Mouse (Mus musculus): ENCODE data around the gene Zbtb16. TPM values are rescaled to one million over a fixed set of nuclear protein-coding genes. Genes with fewer than 3 reads are reported as not detected.

The Zbtb16 gene
- polyA plus RNA-seq, 1 experiment from 2014 or later = 2.3 TPM

DNA sequence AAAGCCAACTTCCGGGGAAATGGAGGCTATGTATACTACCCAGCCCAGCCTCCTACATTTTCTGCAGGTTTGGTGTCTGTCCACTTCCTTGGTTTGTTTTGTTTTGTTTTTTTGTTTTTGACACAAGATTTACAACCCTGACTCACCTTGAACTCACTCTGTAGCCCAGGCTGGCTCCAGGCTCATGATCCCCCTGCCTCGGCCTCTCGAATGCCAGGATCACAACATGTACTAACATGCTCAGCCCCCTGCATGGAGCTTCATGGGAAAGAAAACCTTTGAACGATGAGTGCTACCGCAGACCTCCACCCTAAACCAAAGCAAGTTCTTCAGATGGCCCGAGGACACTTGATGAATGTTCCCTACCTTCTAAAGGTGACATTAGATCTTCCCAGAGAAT, 86.4 kb downstream of the Zbtb16 start:
- no peak overlapping the region for H3K9ac ChIP-seq (ENCODE audit: low read length)
- H3K4me2 ChIP-seq (ENCODE audit: low read length) = no peak overlapping the region
- no peaks in the 10 kb centered on the region for H3K9me3 ChIP-seq (replicated peaks; ENCODE audit: control insufficient read depth, low read length)
- no peak overlapping the region for H3K4me3 ChIP-seq (ENCODE audit: low read depth, low read length)
- no peaks in the 10 kb centered on the region for H3K27me3 ChIP-seq (replicated peaks; ENCODE audit: control insufficient read depth, insufficient read depth, low read length)
- ATAC-seq (no peak), DNase-seq (ENCODE audit: low spot score) (no peak)
- 96% methylated on average over 6 of the region's 6 CpGs for WGBS
- no peaks in the 10 kb centered on the region for H3K36me3 ChIP-seq (ENCODE audit: control insufficient read depth, insufficient read depth, low read length)
- no peak overlapping the region for H3K27ac ChIP-seq (ENCODE audit: low read depth, low read length)
- H3K4me1 ChIP-seq (ENCODE audit: control insufficient read depth, insufficient read depth, low read length) = no peaks in the 10 kb centered on the region

DNA sequence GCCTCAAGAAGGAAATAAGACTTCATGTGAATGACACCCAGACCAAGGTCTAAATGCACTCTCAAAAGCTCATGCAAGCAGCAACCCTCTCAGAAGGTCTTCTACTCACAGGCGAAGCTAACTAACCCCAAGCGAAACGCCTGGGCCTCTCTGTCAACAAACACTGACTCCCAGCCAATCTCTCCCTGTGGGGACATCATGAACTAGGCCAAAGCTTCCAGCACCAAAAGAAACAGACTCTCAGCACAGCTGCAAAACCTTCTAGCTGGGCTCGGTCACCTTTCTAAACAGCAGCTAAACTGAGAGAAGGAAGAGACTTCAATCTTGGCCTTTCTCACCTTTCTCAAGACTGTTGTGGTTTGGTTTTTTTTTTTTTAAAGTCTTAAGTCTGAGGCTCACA, 86.9 kb downstream of the Zbtb16 start:
- Histone ChIP-seq H3K4me1 (ENCODE audit: control insufficient read depth, insufficient read depth, low read length) (no peaks in the 10 kb centered on the region), H3K27me3 (replicated peaks; ENCODE audit: control insufficient read depth, insufficient read depth, low read length) (no peaks in the 10 kb centered on the region), H3K36me3 (ENCODE audit: control insufficient read depth, insufficient read depth, low read length) (no peaks in the 10 kb centered on the region), H3K4me3 (ENCODE audit: low read depth, low read length) (no peak overlapping the region), H3K27ac (ENCODE audit: low read depth, low read length) (no peak overlapping the region), H3K9ac (ENCODE audit: low read length) (no peak overlapping the region), H3K4me2 (ENCODE audit: low read length) (no peak overlapping the region), H3K9me3 (replicated peaks; ENCODE audit: control insufficient read depth, low read length) (no peaks in the 10 kb centered on the region)
- WGBS = 92% methylated on average over 4 of the region's 4 CpGs
- ATAC-seq = no peak
- DNase-seq (ENCODE audit: low spot score) = no peak

DNA sequence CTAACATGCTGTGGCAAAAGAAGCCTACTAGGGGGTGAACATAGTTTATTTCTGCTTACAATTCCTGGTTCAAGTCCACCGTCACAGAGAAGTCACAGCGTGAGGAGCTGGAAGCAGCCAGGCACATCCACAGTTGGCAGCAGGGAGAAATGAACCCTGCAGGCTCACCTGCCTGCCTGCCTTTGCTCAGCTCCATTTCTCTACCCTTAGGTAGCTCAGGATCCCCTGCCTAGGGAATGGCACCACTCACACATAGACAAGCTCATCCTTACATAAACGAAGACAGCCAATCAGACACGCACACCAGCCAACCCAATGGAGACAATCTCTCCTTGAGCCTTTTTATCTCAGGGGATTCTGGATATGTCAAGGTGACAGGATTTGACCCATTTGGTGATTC, 87.3 kb downstream of the Zbtb16 start:
- DNase-seq (ENCODE audit: low spot score) (no peak), ATAC-seq (no peak)
- no peak overlapping the region for H3K4me3 ChIP-seq (ENCODE audit: low read depth, low read length)
- H3K4me1 ChIP-seq (ENCODE audit: control insufficient read depth, insufficient read depth, low read length) = no peaks in the 10 kb centered on the region
- no peak overlapping the region for H3K9ac ChIP-seq (ENCODE audit: low read length)
- no peaks in the 10 kb centered on the region for H3K9me3 ChIP-seq (replicated peaks; ENCODE audit: control insufficient read depth, low read length)
- H3K27me3 ChIP-seq (replicated peaks; ENCODE audit: control insufficient read depth, insufficient read depth, low read length) = no peaks in the 10 kb centered on the region
- H3K27ac ChIP-seq (ENCODE audit: low read depth, low read length) = no peak overlapping the region
- 95% methylated on average over 4 of the region's 4 CpGs for WGBS
- no peak overlapping the region for H3K4me2 ChIP-seq (ENCODE audit: low read length)
- no peaks in the 10 kb centered on the region for H3K36me3 ChIP-seq (ENCODE audit: control insufficient read depth, insufficient read depth, low read length)

DNA sequence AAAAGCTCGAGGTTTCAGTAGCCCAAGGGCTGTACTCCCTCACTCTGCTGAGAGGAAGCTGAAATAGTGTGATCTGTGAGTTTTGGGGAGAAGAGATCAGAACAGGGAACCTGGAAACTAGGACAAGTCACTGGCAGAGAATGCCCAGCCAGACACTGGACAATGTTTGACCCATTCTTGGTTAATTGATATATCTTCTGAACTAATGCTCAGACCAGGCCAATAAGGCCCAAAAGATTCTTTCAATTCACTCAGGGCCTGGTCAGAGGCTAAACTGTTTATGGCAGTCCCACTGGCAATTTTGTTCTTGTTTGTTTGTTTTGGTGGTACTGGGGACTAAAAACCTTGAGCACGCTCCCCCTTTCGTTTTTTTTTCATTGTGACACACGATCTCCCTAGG, 87.8 kb downstream of the Zbtb16 start:
- no peaks in the 10 kb centered on the region for H3K36me3 ChIP-seq (ENCODE audit: control insufficient read depth, insufficient read depth, low read length)
- H3K9ac ChIP-seq (ENCODE audit: low read length) = no peak overlapping the region
- H3K4me3 ChIP-seq (ENCODE audit: low read depth, low read length) = no peak overlapping the region
- no peaks in the 10 kb centered on the region for H3K4me1 ChIP-seq (ENCODE audit: control insufficient read depth, insufficient read depth, low read length)
- no peak overlapping the region for H3K4me2 ChIP-seq (ENCODE audit: low read length)
- no peak for DNase-seq (ENCODE audit: low spot score)
- no peak overlapping the region for H3K27ac ChIP-seq (ENCODE audit: low read depth, low read length)
- H3K27me3 ChIP-seq (replicated peaks; ENCODE audit: control insufficient read depth, insufficient read depth, low read length) = no peaks in the 10 kb centered on the region
- no peak for ATAC-seq
- H3K9me3 ChIP-seq (replicated peaks; ENCODE audit: control insufficient read depth, low read length) = no peaks in the 10 kb centered on the region
- WGBS = 84% methylated on average over 4 of the region's 4 CpGs

DNA sequence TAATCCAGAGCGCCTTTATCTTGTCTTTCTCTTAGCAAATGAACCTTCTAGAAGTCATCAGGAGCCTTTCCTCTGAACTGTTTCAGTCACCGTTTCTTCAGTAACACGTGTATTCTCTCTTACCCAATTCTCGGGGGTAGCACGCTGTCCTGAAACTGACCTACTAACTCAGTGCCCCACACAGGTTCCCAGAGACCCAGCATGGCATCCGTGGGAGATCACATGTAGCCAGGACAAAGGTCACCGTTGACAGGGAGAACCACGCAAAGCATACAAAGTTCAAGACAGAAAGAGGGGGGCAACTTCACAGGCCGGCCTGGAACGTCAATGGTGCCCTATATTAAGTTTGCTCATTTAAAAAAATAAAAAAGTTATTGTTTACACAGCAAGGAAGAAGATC, 89.5 kb downstream of the Zbtb16 start:
- H3K4me3 ChIP-seq (ENCODE audit: low read depth, low read length) = no peak overlapping the region
- H3K4me2 ChIP-seq (ENCODE audit: low read length) = no peak overlapping the region
- H3K9ac ChIP-seq (ENCODE audit: low read length) = no peak overlapping the region
- no peaks in the 10 kb centered on the region for H3K4me1 ChIP-seq (ENCODE audit: control insufficient read depth, insufficient read depth, low read length)
- DNase-seq (ENCODE audit: low spot score) (no peak), ATAC-seq (no peak)
- no peaks in the 10 kb centered on the region for H3K27me3 ChIP-seq (replicated peaks; ENCODE audit: control insufficient read depth, insufficient read depth, low read length)
- no peak overlapping the region for H3K27ac ChIP-seq (ENCODE audit: low read depth, low read length)
- WGBS = 93% methylated on average over 10 of the region's 10 CpGs
- H3K9me3 ChIP-seq (replicated peaks; ENCODE audit: control insufficient read depth, low read length) = no peaks in the 10 kb centered on the region
- H3K36me3 ChIP-seq (ENCODE audit: control insufficient read depth, insufficient read depth, low read length) = no peaks in the 10 kb centered on the region

DNA sequence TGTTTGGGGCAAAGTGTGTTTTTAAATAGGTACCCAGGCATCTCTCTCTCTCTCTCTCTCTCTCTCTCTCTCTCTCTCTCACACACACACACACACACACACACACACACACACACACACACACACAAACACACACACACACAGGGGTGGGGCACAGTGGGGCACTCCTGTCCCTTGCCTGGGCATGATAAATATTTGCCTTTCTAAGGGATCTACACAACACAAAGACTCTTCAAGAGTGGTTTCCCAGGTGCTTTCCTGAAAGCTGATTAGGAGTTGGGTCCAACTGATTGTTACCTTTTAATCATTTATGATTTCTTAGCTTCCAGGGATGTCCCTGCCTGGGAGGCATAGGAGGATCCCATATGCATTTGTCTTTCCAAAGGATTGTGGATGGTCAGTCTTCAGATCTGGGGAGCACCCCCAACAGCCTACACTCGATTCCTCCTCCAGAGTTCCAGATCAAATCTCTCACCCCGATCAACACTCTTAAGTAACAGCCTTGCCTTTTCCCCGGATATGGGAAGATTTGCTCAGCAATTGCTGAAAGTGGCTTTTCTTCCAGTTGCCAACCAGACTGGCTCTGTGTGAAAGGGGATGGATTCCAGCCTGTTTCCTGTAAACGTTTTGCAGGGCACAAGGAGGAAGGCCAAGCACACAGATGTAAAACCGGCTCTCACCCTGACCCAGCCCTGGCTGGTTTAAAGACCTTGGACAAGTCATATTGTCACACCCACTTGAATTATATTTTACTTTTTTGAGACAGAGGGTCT, 90.5 kb downstream of the Zbtb16 start:
- H3K4me1 ChIP-seq (ENCODE audit: control insufficient read depth, insufficient read depth, low read length) = peaks cover 5% of the 10 kb centered on the region
- no peaks in the 10 kb centered on the region for H3K36me3 ChIP-seq (ENCODE audit: control insufficient read depth, insufficient read depth, low read length)
- no peak overlapping the region for H3K9ac ChIP-seq (ENCODE audit: low read length)
- H3K27ac ChIP-seq (ENCODE audit: low read depth, low read length) = no peak overlapping the region
- H3K9me3 ChIP-seq (replicated peaks; ENCODE audit: control insufficient read depth, low read length) = no peaks in the 10 kb centered on the region
- DNase-seq (ENCODE audit: low spot score) (no peak), ATAC-seq (no peak)
- 80% methylated on average over 5 of the region's 5 CpGs for WGBS
- no peak overlapping the region for H3K4me2 ChIP-seq (ENCODE audit: low read length)
- no peak overlapping the region for H3K4me3 ChIP-seq (ENCODE audit: low read depth, low read length)
- H3K27me3 ChIP-seq (replicated peaks; ENCODE audit: control insufficient read depth, insufficient read depth, low read length) = no peaks in the 10 kb centered on the region

DNA sequence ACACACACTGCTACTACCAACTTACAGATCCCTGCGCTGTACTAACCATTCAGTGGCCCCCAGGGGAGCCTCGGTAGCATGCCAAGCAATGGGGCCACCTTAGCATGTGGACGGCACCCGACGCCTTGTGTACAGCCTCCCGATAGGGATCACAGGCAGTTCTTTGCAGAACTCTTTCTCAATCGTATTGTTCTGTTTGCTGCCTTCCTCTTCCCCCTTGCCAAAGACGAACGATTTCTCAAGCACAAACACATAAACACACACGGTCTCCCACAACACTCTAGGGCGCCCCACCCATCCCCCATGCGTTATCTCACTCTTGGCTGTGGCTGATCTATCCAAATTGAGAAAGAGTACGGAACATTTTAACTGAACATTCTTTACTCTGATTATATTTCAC, 91.1 kb downstream of the Zbtb16 start:
- 86% methylated on average over 13 of the region's 13 CpGs for WGBS
- ATAC-seq (no peak), DNase-seq (ENCODE audit: low spot score) (no peak)
- H3K27me3 ChIP-seq (replicated peaks; ENCODE audit: control insufficient read depth, insufficient read depth, low read length) = no peaks in the 10 kb centered on the region
- H3K27ac ChIP-seq (ENCODE audit: low read depth, low read length) = no peak overlapping the region
- H3K9ac ChIP-seq (ENCODE audit: low read length) = no peak overlapping the region
- no peaks in the 10 kb centered on the region for H3K36me3 ChIP-seq (ENCODE audit: control insufficient read depth, insufficient read depth, low read length)
- H3K4me2 ChIP-seq (ENCODE audit: low read length) = no peak overlapping the region
- H3K9me3 ChIP-seq (replicated peaks; ENCODE audit: control insufficient read depth, low read length) = no peaks in the 10 kb centered on the region
- H3K4me3 ChIP-seq (ENCODE audit: low read depth, low read length) = no peak overlapping the region
- H3K4me1 ChIP-seq (ENCODE audit: control insufficient read depth, insufficient read depth, low read length) = peaks cover 12% of the 10 kb centered on the region

DNA sequence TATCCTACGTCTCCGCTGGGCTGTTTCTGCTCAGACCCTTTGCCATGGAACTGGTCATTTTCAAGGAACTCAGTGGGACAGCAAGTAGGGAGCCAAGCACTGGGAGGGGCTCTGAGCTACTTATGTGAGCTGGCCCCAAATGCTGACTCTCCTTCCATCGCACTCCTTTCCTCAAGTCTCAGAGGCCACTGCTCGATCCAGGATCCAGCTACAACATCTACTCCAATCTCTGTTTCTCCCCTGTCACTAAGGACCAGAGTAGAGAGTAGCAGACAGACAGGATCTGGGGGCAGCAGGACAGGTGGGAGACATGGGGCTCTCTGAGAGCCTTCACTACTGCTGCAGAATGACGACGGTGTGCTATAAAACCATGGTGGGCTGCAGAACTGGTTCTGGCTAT, 91.6 kb downstream of the Zbtb16 start:
- no peak for DNase-seq (ENCODE audit: low spot score)
- no peak for ATAC-seq
- Histone ChIP-seq H3K4me3 (ENCODE audit: low read depth, low read length) (no peak overlapping the region), H3K36me3 (ENCODE audit: control insufficient read depth, insufficient read depth, low read length) (no peaks in the 10 kb centered on the region), H3K4me1 (ENCODE audit: control insufficient read depth, insufficient read depth, low read length) (peaks cover 16% of the 10 kb centered on the region), H3K9ac (ENCODE audit: low read length) (no peak overlapping the region), H3K4me2 (ENCODE audit: low read length) (no peak overlapping the region), H3K27me3 (replicated peaks; ENCODE audit: control insufficient read depth, insufficient read depth, low read length) (no peaks in the 10 kb centered on the region), H3K27ac (ENCODE audit: low read depth, low read length) (no peak overlapping the region), H3K9me3 (replicated peaks; ENCODE audit: control insufficient read depth, low read length) (no peaks in the 10 kb centered on the region)
- 74% methylated on average over 6 of the region's 6 CpGs for WGBS

DNA sequence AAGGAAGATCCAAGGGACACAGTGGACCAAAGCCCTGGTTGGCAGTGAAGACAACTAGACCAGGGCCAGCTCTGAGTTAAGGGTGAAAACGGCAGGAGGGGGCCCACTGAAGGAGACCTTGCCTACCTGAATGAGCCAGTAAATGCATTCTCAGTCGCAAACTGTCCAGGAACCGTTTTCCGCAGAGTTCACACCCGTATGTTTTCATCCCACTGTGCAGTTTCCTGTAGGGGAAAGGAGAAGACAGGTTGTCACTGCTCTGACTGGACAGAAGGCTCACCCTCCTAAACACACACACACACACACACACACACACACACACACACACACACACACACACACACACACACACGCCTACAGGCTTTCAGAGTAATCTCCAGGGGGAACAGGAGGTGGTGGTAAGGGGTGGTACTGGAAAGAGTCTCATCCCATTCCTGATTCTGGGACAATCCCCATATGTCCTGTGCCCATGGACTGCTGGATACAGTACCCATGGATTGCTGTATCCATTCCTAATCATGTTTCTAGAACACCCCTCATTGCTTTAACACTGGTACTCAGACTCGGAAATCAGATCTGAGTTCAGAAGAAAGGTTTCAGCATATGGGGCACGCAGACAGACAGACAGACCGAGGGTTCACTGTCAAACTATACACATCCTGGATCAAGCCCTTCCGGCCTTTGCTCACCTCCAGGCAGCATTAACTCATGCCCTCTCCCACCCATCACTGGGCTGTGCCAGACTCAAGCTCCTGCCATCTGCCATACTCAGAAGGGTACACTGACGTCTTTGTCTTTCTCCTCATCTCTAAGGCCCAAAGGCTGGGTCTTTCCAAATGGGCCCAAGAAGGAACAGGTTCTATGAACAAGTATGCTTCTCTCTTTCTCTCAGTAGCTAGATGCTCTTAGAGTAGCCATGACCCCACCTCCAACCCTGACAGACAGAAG, 92.4 kb downstream of the Zbtb16 start:
- DNase-seq (ENCODE audit: low spot score) = no peak

More for the DNA sequence above, 92.4 kb downstream of the Zbtb16 start:
- H3K9me3 ChIP-seq (replicated peaks; ENCODE audit: control insufficient read depth, low read length) = no peaks in the 10 kb centered on the region
- H3K27ac ChIP-seq (ENCODE audit: low read depth, low read length) = no peak overlapping the region
- H3K9ac ChIP-seq (ENCODE audit: low read length) = no peak overlapping the region
- no peak for ATAC-seq
- no peak overlapping the region for H3K4me3 ChIP-seq (ENCODE audit: low read depth, low read length)
- no peak overlapping the region for H3K4me2 ChIP-seq (ENCODE audit: low read length)
- no peaks in the 10 kb centered on the region for H3K27me3 ChIP-seq (replicated peaks; ENCODE audit: control insufficient read depth, insufficient read depth, low read length)
- peaks cover 17% of the 10 kb centered on the region for H3K4me1 ChIP-seq (ENCODE audit: control insufficient read depth, insufficient read depth, low read length)
- 86% methylated on average over 11 of the region's 11 CpGs for WGBS
- H3K36me3 ChIP-seq (ENCODE audit: control insufficient read depth, insufficient read depth, low read length) = no peaks in the 10 kb centered on the region

All from forebrain, embryonic 14.5 days (tissue).